Mouse (Mus musculus) limb, embryonic 13.5 days (tissue): ENCODE results near the gene 2410141K09Rik. TPM values are rescaled to one million over a fixed set of nuclear protein-coding genes. Genes with fewer than 3 reads are reported as not detected.
"Not testable (repeated sequence)": the region's sequence is repeated elsewhere in the genome, so short reads cannot be mapped to it uniquely, and the experiment has no call there.

Experiments
- ATAC-seq: fragments of 200-750 bp; cut with Nextera tagmentation; 2 replicates; pipeline ENCODE4 v1.8.0; 2017; ENCODE audit warnings: low read depth, moderate number of reproducible peaks, moderate TSS enrichment; ENCODE audit not compliant: low FRiP score
- H3K27ac ChIP-seq: fragments of 300-500 bp; sonication (generic); 2 replicates; pipeline ENCODE4 v1.5.1; 2015; ENCODE audit warnings: inconsistent platforms, mild to moderate bottlenecking, moderate library complexity
- H3K27me3 ChIP-seq: fragments of 300-500 bp; sonication (generic); 2 replicates; pipeline ENCODE4 v1.6.1; 2015; ENCODE audit warnings: mild to moderate bottlenecking, inconsistent platforms
- H3K36me3 ChIP-seq: fragments of 300-500 bp; sonication (generic); 2 replicates; pipeline ENCODE4 v1.6.1; 2015; ENCODE audit warnings: inconsistent platforms, mild to moderate bottlenecking, moderate library complexity
- H3K4me1 ChIP-seq: fragments of 300-500 bp; sonication (generic); 2 replicates; pipeline ENCODE4 v1.6.1; 2015; ENCODE audit warnings: inconsistent platforms
- H3K4me2 ChIP-seq: fragments of 300-500 bp; sonication (generic); replicated peaks from 2 replicates; pipeline ENCODE4 v1.6.1; 2015; ENCODE audit warnings: inconsistent platforms, mild to moderate bottlenecking, moderate library complexity
- H3K4me3 ChIP-seq: fragments of 300-500 bp; sonication (generic); 2 replicates; pipeline ENCODE4 v1.5.1; 2015; ENCODE audit warnings: moderate library complexity, mild to moderate bottlenecking, inconsistent platforms
- H3K9ac ChIP-seq: fragments of 300-500 bp; sonication (generic); 2 replicates; pipeline ENCODE4 v1.6.1; 2015; ENCODE audit warnings: mild to moderate bottlenecking, inconsistent platforms
- H3K9me3 ChIP-seq: fragments of 300-500 bp; sonication (generic); 2 replicates; pipeline ENCODE4 v1.6.1; 2016; ENCODE audit warnings: inconsistent platforms
- WGBS: fragments of 180-500 bp; shearing (Covaris S2); methylation state at CpG from one replicate; pipeline ENCODE4 v1.1.7; 2015; 5-methylcytosine and 5-hydroxymethylcytosine counted together
- polyA plus RNA-seq: library from polyadenylated mRNA; unstranded; fragments of >200 nt; fragmentation: Nextera tagmentation; extraction: Ambion mirVana; gene quantifications from 2 replicates; pipeline ENCODE4 v1.2.1, GENCODE M21; 2015

The 2410141K09Rik gene
- not detected in 2 replicates for polyA plus RNA-seq

DNA sequence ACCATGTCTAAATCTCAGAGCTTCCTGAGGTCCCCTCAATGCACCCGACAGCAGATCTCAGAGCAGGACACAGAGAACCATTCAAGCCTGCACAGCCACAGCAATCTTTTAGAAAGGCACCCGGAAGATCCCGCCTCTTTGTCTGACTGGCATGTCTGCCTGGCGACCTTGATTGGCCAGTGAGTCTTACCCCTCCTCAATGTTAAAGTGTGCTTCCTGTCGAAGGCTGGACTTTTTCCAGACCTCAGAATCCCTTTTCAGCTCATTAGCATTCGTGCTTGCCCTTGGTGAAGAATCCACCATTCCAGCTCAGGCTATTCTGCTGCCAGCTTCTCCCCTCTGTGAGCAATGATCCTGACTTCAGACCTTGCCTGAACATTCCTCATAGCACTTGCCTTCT is at the start of gene 2410141K09Rik:
2410141K09Rik (minus strand) TSS at position 101 of the 400 bp plus-strand sequence.
- ATAC-seq, H3K9me3 ChIP-seq, H3K27me3 ChIP-seq, H3K4me1 ChIP-seq, H3K27ac ChIP-seq, H3K36me3 ChIP-seq, H3K4me3 ChIP-seq, H3K4me2 ChIP-seq, H3K9ac ChIP-seq: not testable (repeated sequence)
- 71% methylated on average over 1 of the region's 6 CpGs for WGBS

DNA sequence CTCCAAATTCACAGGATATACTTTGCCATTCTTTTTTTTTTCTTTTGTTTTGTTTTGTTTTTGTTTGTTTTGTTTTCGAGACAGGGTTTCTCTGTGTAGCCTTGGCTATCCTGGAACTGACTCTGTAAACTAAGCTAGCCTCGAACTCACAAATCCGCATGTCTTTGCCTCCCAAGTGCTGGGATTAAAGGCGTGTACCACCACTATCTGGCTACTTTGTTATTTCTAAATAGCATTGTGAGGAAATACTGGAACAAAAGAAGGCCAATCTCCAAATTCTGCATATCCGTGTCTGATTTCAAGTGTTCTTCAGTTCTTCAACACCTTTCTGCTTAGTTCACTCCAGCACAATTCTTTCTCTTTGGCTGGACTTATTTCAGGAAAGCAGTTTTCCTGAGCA is 14.1 kb downstream of the 2410141K09Rik start:
- no CpG with 5 or more reads among the region's 5 CpGs for WGBS

DNA sequence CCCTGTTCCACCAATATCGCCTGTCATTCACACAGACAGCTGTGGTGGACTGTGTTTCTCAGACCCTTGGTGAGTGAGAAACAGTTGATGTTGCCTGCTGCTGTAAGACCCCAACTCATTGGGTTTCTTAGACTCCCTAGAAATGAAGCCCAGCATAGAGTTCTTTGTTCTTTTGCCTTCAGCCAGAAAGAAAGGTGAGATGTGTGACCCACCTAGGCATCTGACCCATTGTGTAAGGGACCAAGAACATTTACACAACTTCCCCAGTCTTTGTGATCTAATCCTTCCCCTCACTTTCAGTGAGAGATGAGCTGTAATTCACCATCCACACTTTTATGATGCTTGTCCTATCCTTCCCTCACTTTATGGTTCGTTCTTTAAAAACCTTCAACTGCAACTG is 26.0 kb downstream of the 2410141K09Rik start:
- H3K27me3 ChIP-seq, H3K9me3 ChIP-seq, H3K4me3 ChIP-seq, H3K9ac ChIP-seq, H3K4me2 ChIP-seq, H3K27ac ChIP-seq, H3K36me3 ChIP-seq, H3K4me1 ChIP-seq, ATAC-seq: not testable (repeated sequence)
- no CpG with 5 or more reads among the region's 2 CpGs for WGBS

More for the DNA sequence above, 14.1 kb downstream of the 2410141K09Rik start:
- H3K27me3 ChIP-seq, H3K4me2 ChIP-seq, H3K4me1 ChIP-seq, ATAC-seq, H3K36me3 ChIP-seq, H3K9me3 ChIP-seq, H3K27ac ChIP-seq, H3K9ac ChIP-seq, H3K4me3 ChIP-seq: not testable (repeated sequence)

Other genes with a start within 250 kb of the 2410141K09Rik start
- gene Gm10772, start 213.5 kb downstream of the 2410141K09Rik start, polyA plus RNA-seq = not detected in 2 replicates